Mouse (Mus musculus): ENCODE data around the gene Birc6.

The Birc6 gene

DNA sequence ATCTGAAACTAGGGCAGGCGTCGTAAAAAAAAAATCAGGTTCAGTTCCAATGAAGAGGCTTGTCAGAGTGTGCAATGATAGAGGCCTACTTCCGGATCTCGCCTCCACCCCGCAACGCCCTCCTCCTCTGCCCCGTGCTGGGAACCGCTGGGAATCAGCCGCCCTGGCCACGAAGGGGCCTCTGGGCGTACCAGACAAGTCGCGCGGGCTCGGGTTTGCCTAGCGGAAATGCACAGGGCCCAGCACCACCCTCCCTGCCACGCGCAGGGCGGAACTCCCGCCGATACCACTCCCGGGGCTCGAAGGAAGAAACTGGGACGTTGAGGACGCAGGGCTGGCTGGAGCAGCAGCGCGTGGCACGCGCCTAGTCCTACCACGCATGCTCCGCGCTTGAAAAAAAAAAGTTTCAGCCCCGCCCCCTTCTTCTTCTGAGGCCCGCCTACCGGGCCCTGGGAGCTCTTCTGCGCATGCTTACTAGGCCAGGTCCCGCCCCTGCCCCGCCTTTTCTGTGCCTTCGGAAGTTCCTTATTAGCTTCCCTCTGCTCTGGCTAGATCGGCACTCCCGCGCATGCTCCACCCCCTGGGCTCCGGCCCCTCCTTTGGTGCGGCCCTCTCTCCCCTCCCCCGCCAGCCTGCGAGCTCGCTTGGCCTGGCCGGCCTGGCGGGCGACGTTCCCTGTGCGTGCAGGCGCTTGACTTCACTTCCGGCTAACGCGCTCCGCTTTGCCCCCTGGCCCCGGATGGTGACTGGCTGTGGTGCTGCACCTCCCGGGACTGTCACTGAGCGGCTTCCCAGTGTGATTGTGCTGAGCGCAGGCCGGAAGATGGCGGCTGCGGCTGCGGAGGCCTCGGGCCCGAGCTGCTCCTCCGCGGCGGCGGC lies at the start of gene Birc6:
Birc6 (plus strand) TSS at position 567 of the 879 bp plus-strand sequence.
- DNase-seq (ENCODE audit: low spot score) = peak; percentile 100

- no peak for DNase-seq (ENCODE audit: low spot score)
Observed at GRCm38 (mm10) chr17:74480361-74481069, 47.6 kb upstream of the Birc6 start.

GRCm38 (mm10) chr17:74489024-74489900 lies 38.8 kb upstream of the Birc6 start, which contains the start of gene Yipf4:
Yipf4 (plus strand) TSS chr17:74489493.
- peak; percentile 95 for DNase-seq (ENCODE audit: low spot score)

DNA sequence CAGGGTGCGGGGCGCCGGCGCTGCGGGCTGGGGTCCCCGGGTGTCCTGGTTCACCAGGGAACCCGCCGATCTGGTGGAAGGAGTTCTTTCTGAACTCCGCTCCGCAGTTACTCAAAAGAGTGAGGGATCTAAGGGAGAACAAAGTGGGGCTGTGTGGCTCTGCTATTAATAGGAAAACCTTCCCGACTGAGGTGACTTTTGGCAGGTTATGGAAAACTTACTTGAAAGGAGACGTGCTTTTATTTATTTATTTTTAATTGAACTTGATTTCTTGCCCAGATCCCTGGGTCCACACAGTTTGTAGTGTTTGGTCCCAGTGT lies 38.2 kb upstream of the Birc6 start:
- DNase-seq (ENCODE audit: low spot score) = no peak

DNA sequence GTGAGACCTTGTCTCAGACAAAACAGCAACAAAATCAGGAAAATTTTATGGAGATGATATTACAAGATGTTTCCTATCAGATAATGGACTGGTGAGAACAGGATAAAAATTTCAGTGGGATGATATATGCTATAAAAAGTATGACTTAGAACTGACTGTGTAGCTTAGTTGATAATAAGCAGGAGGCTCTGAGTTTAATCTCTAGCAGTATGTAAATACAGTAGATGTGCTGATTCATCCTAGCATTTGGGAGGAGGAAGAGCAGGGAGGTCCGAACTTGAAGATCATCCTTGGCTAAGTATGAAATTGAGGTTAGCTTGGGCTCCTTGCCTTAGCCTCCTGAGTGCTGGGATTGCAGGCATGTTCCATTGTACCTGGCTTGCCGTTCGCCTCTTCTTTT lies 36.5 kb upstream of the Birc6 start:
- DNase-seq (ENCODE audit: low spot score) = no peak

- DNase-seq (ENCODE audit: low spot score) = no peak
Observed at GRCm38 (mm10) chr17:74500204-74500603, 27.9 kb upstream of the Birc6 start.

- DNase-seq (ENCODE audit: low spot score) = no peak
Observed at GRCm38 (mm10) chr17:74501085-74501484, 27.0 kb upstream of the Birc6 start.

GRCm38 (mm10) chr17:74507934-74508333 lies 20.2 kb upstream of the Birc6 start:
- no peak for DNase-seq (ENCODE audit: low spot score)

DNA sequence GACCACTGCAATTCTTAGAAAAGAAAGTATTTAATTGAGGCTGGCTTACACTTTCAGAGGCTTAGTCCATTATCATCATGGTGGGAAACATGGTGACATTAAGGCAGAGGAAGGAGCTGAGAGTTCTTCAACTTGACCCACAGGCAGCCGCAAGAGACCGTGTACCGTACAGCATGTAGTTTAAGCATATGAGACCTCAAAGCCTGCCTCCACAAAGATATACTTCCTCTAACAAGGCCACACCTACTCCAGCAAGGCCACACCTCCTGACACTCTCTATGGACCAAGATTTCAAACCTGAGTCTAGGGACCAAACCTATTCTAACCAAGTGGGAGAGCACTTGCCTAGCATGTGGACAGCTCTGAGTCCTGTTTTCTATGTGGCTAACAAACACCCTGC lies 19.5 kb upstream of the Birc6 start:
- no peak for DNase-seq (ENCODE audit: low spot score)

GRCm38 (mm10) chr17:74512308-74512707 lies 15.8 kb upstream of the Birc6 start:
- no peak for DNase-seq (ENCODE audit: low spot score)

- no peak for DNase-seq (ENCODE audit: low spot score)
Observed at GRCm38 (mm10) chr17:74522797-74523723, 5.0 kb upstream of the Birc6 start.

- no peak for DNase-seq (ENCODE audit: low spot score)
Observed at GRCm38 (mm10) chr17:74526117-74526516, 2.0 kb upstream of the Birc6 start.

- peak; percentile 7 for DNase-seq (ENCODE audit: low spot score)
Observed at GRCm38 (mm10) chr17:74526806-74527653, 1.1 kb upstream of the Birc6 start.

DNA sequence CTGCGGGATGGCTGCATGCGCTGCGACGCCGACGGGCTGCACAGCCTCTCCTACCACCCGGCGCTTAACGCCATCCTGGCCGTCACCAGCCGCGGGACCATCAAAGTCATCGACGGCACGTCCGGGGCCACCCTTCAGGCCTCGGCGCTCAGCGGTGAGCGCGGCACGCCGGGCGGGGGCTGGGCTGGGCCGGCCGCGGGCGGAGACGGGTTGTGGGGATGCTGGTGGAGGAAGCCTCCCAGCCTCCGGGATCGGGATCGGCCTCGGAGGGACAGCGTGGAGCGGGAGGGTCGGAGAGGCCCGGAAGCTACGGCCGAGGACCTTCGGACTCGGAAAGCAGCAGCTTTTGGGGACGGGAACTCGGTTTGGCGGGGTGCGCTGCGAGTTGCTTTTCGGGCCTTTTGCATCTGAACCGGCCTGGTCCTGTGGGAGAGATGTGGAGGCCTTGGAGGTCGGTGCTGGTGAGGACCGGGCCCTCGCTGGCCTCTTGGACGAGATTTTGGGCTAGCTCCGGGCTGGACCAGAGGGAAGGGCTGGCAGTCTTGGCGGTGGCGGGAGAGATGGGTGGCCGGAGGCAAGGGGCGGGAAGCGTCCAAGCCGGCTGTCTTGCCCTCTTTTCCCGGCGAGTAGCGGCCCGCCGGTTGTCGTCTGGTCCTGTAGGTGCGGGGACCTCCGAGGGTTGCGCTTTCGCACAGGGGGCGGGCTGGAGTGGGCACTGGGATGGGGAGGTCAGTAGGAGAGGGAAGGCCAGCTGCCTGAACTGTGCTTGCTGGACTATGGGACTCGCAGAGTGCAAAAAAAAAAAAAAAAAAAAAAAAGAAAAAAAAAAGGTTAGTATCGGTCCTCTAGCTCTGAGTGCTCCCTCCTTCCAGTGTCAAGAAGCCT lies 795 bp downstream of the Birc6 start:
- DNase-seq (ENCODE audit: low spot score) = no peak

DNA sequence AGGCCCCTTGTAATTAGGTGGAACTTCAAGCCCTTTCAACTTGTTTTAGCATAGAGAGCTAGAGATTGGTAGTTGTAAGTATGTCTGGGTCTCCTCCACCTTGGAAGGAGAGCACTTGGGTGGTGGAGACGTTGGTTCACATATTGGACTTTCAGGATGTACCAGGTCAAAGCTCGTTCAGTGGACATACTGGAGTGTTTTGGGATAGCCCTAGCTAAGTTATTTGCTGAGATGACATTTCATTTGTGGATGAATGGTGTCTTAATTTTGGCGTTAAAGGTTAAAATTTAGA lies 1.4 kb downstream of the Birc6 start:
- peak; percentile 12 for DNase-seq (ENCODE audit: low spot score)

DNA sequence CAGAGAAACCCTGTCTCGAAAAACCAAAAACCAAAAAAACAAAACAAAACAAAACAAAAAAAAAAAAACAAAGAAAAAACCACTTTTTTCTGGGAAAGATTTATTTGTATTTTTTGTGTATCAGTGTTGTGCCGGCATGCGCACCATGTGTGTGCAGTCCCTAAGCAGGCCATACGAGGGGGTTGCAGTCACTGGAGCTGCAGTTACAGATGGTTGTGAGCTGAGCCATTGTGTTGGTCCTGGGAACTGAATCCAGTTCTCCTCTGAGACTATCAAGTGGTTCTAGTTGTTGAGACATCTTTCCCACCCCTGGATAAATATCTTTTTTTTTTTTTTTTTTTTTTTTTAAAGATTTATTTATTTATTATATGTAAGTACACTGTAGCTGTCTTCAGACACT lies 6.9 kb downstream of the Birc6 start:
- no peak for DNase-seq (ENCODE audit: low spot score)

DNA sequence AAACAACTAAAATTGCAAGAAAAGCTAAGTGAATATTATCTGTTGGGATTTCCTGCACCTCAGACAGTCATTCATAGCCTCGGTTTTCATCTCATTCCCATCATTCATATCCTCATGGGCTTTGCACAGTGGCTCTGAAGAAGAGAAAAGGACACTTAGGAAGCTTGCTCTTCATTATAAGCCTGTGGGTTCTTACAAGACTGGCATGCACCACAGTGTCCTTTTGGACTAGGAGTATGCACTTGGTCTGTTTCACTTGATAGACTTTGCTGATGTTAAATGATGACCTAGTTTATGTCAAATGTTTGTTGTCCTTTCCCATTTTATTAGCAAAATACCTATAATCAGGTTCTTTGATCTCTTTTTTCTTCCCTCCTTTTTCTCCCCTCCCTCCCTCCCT lies 9.4 kb downstream of the Birc6 start:
- no peak for DNase-seq (ENCODE audit: low spot score)

GRCm38 (mm10) chr17:74543615-74544014 lies 15.5 kb downstream of the Birc6 start:
- DNase-seq (ENCODE audit: low spot score) = no peak

- no peak for DNase-seq (ENCODE audit: low spot score)
Observed at GRCm38 (mm10) chr17:74554118-74554517, 26.0 kb downstream of the Birc6 start.

DNA sequence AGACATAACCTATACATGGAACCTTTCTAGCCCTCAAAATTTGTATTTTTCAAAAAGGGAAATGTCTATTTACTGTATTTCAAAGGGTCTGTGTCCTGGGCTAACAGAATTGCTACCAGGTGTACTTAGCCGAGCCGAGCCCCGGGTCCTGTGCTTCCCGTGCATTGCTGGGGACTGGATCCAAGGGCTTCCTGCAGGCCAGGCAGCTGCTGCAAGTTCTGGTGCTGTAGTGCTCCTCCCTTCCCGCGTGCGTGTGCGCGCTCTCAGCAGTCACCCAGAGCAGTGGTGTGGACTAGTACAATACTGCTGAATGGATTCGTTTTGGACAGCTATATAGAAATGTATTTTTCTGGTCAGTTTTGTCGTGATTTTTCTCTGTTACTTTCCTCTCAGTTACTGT lies 31.8 kb downstream of the Birc6 start:
- DNase-seq (ENCODE audit: low spot score) = no peak

Data from yolk sac, embryonic 10.5 days (tissue).